Mouse (Mus musculus): ENCODE measurements around the gene Cyp2f2. TPM values are rescaled to one million over a fixed set of nuclear protein-coding genes. Genes with fewer than 3 reads are reported as not detected.

Gene Cyp2f2
- polyA plus RNA-seq, 1 experiment from 2014 or later, result 8.0 TPM

DNA sequence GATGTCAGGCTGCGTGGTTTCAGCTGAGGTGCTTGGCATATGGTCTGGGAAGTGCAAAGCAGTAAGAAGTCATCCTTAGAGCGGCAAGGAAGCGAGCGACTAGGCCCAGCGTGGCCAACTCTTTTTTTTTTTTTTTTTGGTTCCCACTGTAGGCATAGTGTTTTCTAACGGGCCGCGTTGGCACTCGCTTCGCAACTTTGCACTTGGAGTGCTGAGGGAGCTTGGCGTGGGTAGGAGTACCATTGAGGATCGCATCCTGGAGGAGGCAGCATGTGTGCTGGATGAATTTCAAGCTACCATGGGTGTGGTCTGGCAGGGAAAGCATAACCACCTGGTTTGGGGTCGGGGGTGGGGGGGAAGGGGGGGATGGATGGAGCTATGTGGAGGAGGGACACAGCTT is 36.3 kb downstream of the Cyp2f2 start:
- H3K4me2 ChIP-seq, result no peak overlapping the region
- no peaks in the 10 kb centered on the region for H3K27me3 ChIP-seq
- H3K27ac ChIP-seq, result no peak overlapping the region
- H3K9me3 ChIP-seq, result no peaks in the 10 kb centered on the region
- no peak overlapping the region for H3K9ac ChIP-seq
- H3K4me3 ChIP-seq, result no peak overlapping the region
- H3K4me1 ChIP-seq, result peaks cover 17% of the 10 kb centered on the region
- peaks cover 33% of the 10 kb centered on the region for H3K36me3 ChIP-seq
- 81% methylated on average over 13 of the region's 13 CpGs for WGBS
- no peak for ATAC-seq (ENCODE audit: insufficient number of reproducible peaks, insufficient read depth, low FRiP score, low TSS enrichment, low read depth)

- no peak for ATAC-seq (ENCODE audit: insufficient number of reproducible peaks, insufficient read depth, low FRiP score, low TSS enrichment, low read depth)
- no peaks in the 10 kb centered on the region for H3K27me3 ChIP-seq
- peaks cover 51% of the 10 kb centered on the region for H3K36me3 ChIP-seq
- H3K4me3 ChIP-seq, result no peak overlapping the region
- H3K9me3 ChIP-seq, result no peaks in the 10 kb centered on the region
- no peak overlapping the region for H3K27ac ChIP-seq
- H3K4me2 ChIP-seq, result no peak overlapping the region
- peaks cover 32% of the 10 kb centered on the region for H3K4me1 ChIP-seq
- WGBS, result 92% methylated on average over 9 of the region's 9 CpGs
- H3K9ac ChIP-seq, result no peak overlapping the region
These were observed 38.5 kb downstream of the Cyp2f2 start for GRCm38 (mm10) chr7:27158171-27158570.

DNA sequence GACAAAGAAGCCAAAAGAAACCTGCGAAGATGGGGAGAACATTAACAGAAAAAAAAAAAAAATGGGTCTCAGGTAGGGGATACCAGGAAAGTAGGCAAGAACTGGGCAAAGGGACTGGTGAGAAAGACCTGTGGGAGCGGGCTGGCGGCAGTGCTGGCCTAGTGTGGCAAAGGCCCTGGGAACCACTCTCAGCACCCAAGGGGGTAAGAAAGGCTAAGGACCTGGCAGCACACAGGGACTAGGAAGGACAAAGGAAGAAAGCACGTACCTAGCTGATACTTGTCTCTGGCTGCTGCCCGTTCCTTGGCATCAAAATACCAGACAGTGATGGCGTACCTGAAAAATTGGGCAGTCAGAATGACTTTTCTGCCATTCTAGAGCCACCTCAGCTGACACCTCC is 39.5 kb downstream of the Cyp2f2 start:
- no peaks in the 10 kb centered on the region for H3K27me3 ChIP-seq
- no peak overlapping the region for H3K4me3 ChIP-seq
- no peak overlapping the region for H3K9ac ChIP-seq
- no peaks in the 10 kb centered on the region for H3K9me3 ChIP-seq
- no peak for ATAC-seq (ENCODE audit: insufficient number of reproducible peaks, insufficient read depth, low FRiP score, low TSS enrichment, low read depth)
- H3K4me2 ChIP-seq, result no peak overlapping the region
- no peak overlapping the region for H3K27ac ChIP-seq
- H3K36me3 ChIP-seq, result peaks cover 60% of the 10 kb centered on the region
- H3K4me1 ChIP-seq, result peaks cover 38% of the 10 kb centered on the region
- 94% methylated on average over 6 of the region's 6 CpGs for WGBS

DNA sequence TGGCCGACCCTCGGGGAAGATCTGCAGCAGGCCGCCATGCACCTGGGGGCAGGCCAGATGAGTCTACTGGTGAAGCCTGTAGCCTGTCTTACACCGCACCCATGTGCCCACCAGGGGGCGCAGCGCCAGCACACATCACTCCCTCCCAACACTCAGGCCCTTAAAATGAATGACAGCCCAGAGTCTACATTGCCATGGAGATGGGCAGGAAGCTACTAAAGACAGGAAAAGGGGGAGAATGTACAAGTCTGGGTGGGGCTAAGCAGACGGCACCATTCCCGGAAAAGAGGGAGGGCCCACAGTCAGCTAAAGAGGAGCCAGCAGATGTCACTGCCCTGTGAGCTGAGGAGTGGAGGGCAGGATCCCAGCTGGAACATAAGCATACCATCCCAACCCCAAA is 40.2 kb downstream of the Cyp2f2 start:
- Histone ChIP-seq H3K9ac (no peak overlapping the region), H3K4me2 (no peak overlapping the region), H3K27ac (no peak overlapping the region), H3K36me3 (peaks cover 66% of the 10 kb centered on the region), H3K4me3 (no peak overlapping the region), H3K9me3 (no peaks in the 10 kb centered on the region), H3K4me1 (peaks cover 44% of the 10 kb centered on the region), H3K27me3 (no peaks in the 10 kb centered on the region)
- WGBS, result 11% methylated on average over 8 of the region's 8 CpGs
- ATAC-seq (ENCODE audit: insufficient number of reproducible peaks, insufficient read depth, low FRiP score, low TSS enrichment, low read depth), result peak; percentile 82

DNA sequence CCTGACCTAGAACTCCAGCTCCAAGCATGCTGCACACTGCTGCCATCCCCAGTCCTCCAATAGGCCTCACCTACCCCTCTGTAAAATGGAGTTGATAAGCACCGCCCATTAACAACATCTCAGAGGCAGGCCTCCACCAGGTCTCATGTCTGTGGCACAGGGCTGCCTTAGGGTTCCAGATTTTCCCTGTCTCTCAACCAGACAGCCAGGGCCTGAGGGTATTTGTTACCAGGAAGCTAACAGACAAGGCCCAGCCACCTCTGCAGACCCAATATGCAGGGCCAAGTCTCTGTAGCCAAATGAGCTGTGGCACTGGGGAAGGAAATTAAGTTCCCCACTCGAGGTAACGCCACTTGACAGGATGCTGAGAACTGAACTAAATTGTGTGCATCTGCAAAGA is 41.2 kb downstream of the Cyp2f2 start:
- ATAC-seq (ENCODE audit: insufficient number of reproducible peaks, insufficient read depth, low FRiP score, low TSS enrichment, low read depth), result no peak
- no peaks in the 10 kb centered on the region for H3K27me3 ChIP-seq
- peaks cover 53% of the 10 kb centered on the region for H3K4me1 ChIP-seq

DNA sequence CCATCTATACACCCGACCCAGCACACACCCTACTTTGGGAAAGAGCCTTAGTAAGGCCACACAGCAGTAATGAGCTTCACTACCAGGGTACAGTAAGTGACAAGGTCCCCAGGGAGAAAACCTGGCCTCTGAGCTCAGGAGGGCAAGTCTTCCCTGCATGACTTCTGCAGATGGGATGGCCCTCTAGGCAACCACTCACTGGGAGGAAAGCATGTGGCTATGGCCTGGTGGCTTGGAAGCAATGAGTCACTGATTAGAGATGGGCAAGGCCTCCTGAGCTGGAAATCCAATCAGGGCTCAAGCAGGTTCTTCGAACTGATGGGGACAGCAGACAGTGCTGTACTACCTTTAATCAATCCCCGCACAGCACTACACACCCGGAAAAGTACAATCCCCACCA is 42.0 kb downstream of the Cyp2f2 start:
- peaks cover 53% of the 10 kb centered on the region for H3K4me1 ChIP-seq

More for the DNA sequence above, 41.2 kb downstream of the Cyp2f2 start:
- Histone ChIP-seq H3K9me3 (no peaks in the 10 kb centered on the region), H3K9ac (no peak overlapping the region), H3K4me2 (no peak overlapping the region), H3K36me3 (peaks cover 72% of the 10 kb centered on the region), H3K4me3 (no peak overlapping the region), H3K27ac (no peak overlapping the region)
- WGBS, result 87% methylated on average over 3 of the region's 3 CpGs

DNA sequence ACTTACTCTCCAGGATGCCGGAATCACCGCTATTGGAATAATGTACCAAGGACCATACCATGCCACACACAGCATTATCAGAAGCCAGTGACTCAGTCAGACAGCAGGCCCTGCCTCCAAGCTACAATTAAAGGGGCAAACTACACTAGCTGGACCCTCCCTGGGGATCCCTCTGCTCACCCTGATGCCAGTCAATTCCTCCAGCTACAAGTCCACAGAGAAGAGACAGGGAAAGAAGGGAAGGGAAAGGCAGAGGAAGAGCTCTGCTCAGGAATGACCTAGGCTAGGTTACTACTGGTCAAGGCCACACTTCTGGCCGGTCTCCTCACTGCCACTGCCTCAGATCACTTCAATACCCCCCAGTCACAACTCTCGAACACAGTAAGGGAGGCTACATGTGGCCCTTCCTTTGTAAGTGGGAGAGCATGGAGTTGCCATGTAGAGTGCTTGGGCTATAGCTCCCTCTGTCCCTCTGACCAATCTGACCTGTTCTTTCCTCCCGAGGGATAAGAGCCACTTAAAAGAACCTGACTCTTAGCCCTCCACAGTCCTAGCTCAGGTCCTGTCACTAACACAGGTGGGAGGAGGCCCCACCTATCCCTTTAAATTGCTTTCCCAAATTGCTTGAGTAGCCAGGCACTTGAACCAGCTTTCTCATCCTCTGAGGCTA is 43.2 kb downstream of the Cyp2f2 start:
- Histone ChIP-seq H3K27me3 (no peaks in the 10 kb centered on the region), H3K27ac (no peak overlapping the region)
- 79% methylated on average over 5 of the region's 5 CpGs for WGBS

More for the DNA sequence above, 42.0 kb downstream of the Cyp2f2 start:
- ATAC-seq (ENCODE audit: insufficient number of reproducible peaks, insufficient read depth, low FRiP score, low TSS enrichment, low read depth), result no peak
- Histone ChIP-seq H3K36me3 (peaks cover 72% of the 10 kb centered on the region), H3K9me3 (no peaks in the 10 kb centered on the region), H3K27ac (no peak overlapping the region), H3K27me3 (no peaks in the 10 kb centered on the region), H3K4me3 (no peak overlapping the region), H3K4me2 (no peak overlapping the region), H3K9ac (peak overlapping the region; percentile 36; the same call in 1 of the 2 replicates)
- 82% methylated on average over 4 of the region's 4 CpGs for WGBS

GRCm38 (mm10) chr7:27163450-27163805 is 43.7 kb downstream of the Cyp2f2 start:
- Histone ChIP-seq H3K4me2 (peak overlapping the region; percentile 80), H3K9me3 (no peaks in the 10 kb centered on the region), H3K36me3 (peaks cover 58% of the 10 kb centered on the region), H3K9ac (peak overlapping the region; percentile 87), H3K27ac (no peak overlapping the region), H3K4me3 (peak overlapping the region; percentile 74), H3K4me1 (peaks cover 64% of the 10 kb centered on the region), H3K27me3 (no peaks in the 10 kb centered on the region)
- 78% methylated on average over 5 of the region's 5 CpGs for WGBS
- no peak for ATAC-seq (ENCODE audit: insufficient number of reproducible peaks, insufficient read depth, low FRiP score, low TSS enrichment, low read depth)

More for the DNA sequence above, 43.2 kb downstream of the Cyp2f2 start:
- Histone ChIP-seq H3K9me3 (no peaks in the 10 kb centered on the region), H3K4me1 (peaks cover 62% of the 10 kb centered on the region), H3K36me3 (peaks cover 63% of the 10 kb centered on the region), H3K9ac (peak overlapping the region; percentile 87), H3K4me3 (peak overlapping the region; percentile 74; the same call in 1 of the 2 replicates), H3K4me2 (peak overlapping the region; percentile 80)
- no peak for ATAC-seq (ENCODE audit: insufficient number of reproducible peaks, insufficient read depth, low FRiP score, low TSS enrichment, low read depth)

DNA sequence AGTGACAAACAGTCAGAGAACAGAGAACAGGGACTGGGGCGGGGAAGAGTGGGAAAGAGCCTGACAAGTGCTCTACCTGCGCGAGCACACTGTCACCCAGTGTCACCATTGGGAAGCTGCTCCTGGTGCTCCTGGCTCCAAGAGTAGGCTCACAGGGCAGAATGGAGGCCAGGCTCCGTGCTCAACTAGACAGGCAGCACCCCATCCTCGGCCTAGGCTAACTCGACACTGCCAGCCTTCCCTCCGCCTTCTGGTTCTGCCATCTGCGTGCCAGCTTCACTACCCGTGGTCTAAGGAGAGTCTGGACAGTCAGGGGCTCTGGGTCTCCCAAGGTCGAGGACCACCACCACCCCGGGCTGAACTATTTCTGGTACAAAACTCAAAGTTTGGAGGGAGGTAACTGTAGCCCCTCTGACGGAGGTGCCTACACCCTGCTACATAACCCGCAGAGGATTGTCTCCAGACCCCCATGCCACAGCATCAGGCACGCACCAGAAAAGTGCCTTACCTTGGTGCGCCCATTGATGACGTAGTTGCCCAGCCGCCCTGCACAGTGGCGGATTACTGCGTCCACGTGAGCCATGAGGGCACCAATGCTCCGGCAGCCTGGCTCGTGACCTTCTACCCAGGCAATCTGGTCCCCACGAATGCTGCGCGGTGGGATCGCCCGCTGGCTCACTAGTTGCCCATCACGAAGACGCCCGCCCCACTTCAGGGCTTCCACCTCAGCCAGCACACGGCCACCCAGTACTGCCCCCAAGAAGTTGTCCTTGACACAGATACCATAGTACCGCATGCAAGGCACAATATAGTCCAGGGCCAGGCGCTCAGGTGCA is 44.6 kb downstream of the Cyp2f2 start:
- peak overlapping the region; percentile 80 for H3K4me2 ChIP-seq
- no peak overlapping the region for H3K27ac ChIP-seq
- no peak for ATAC-seq (ENCODE audit: insufficient number of reproducible peaks, insufficient read depth, low FRiP score, low TSS enrichment, low read depth)
- peaks cover 64% of the 10 kb centered on the region for H3K4me1 ChIP-seq
- peaks cover 49% of the 10 kb centered on the region for H3K36me3 ChIP-seq
- peak overlapping the region; percentile 74 for H3K4me3 ChIP-seq
- H3K9me3 ChIP-seq, result no peaks in the 10 kb centered on the region
- 83% methylated on average over 33 of the region's 33 CpGs for WGBS
- H3K9ac ChIP-seq, result peak overlapping the region; percentile 87
- no peaks in the 10 kb centered on the region for H3K27me3 ChIP-seq

GRCm38 (mm10) chr7:27165007-27165655 is 45.4 kb downstream of the Cyp2f2 start:
- 67% methylated on average over 23 of the region's 23 CpGs for WGBS
- Histone ChIP-seq H3K36me3 (peaks cover 45% of the 10 kb centered on the region), H3K4me1 (peaks cover 61% of the 10 kb centered on the region), H3K27me3 (no peaks in the 10 kb centered on the region), H3K9me3 (no peaks in the 10 kb centered on the region), H3K9ac (peak overlapping the region; percentile 87), H3K27ac (no peak overlapping the region), H3K4me3 (peak overlapping the region; percentile 74), H3K4me2 (peak overlapping the region; percentile 80)
- ATAC-seq (ENCODE audit: insufficient number of reproducible peaks, insufficient read depth, low FRiP score, low TSS enrichment, low read depth), result no peak

- Histone ChIP-seq H3K36me3 (peaks cover 43% of the 10 kb centered on the region), H3K9ac (peak overlapping the region; percentile 87), H3K27ac (peak overlapping the region; percentile 97), H3K4me3 (peak overlapping the region; percentile 74), H3K4me2 (peak overlapping the region; percentile 80), H3K27me3 (no peaks in the 10 kb centered on the region), H3K9me3 (no peaks in the 10 kb centered on the region), H3K4me1 (peaks cover 56% of the 10 kb centered on the region)
- no peak for ATAC-seq (ENCODE audit: insufficient number of reproducible peaks, insufficient read depth, low FRiP score, low TSS enrichment, low read depth)
- WGBS, result 1% methylated on average over 8 of the region's 8 CpGs
These were observed 46.0 kb downstream of the Cyp2f2 start for GRCm38 (mm10) chr7:27165696-27166095.

Measured in embryonic facial prominence, embryonic 13.5 days (tissue).